Mouse (Mus musculus): Measurements from ENCODE around the gene Ypel3.

DNA sequence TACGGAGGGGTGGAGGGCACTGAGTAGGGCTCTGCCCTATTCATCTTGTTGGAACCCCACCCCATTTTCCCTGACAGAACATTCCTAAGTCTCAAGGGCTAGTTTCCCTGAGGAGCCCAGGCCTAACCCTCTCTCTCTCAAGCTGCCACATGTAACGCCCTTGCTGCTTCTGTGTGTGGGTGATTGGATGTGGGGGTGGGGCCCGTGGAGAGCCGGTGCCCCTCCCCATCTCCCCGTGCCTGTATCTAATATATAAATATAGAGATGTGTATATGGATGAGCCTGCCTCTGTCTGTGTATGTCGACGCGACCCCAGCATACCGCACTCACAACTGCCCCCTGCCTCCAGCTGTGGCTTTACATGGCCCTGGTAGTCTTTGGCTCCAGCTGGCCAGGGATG is 11.2 kb upstream of the Ypel3 start:
- TF ChIP-seq CTCF (IDR thresholded peaks at IDR 0.05; ENCODE audit: extremely low read depth, insufficient read depth, low read length) (no peak), POLR2A (IDR thresholded peaks at IDR 0.05; ENCODE audit: extremely low read depth, insufficient read depth, low read length) (no peak)
